Mouse (Mus musculus) intestine, postnatal 0 days (tissue): ENCODE data around the gene Pip4p1. TPM values are rescaled to one million over a fixed set of nuclear protein-coding genes. Genes with fewer than 3 reads are reported as not detected.

Source experiments
- ATAC-seq: fragments of 200-750 bp; cut with Nextera tagmentation; 2 replicates; pipeline ENCODE4 v1.8.0; 2017; ENCODE audit warnings: mild to moderate bottlenecking, moderate TSS enrichment, moderate library complexity
- H3K27ac ChIP-seq: fragments of 300-500 bp; sonication (generic); 2 replicates; pipeline ENCODE4 v1.5.1; 2014; ENCODE audit warnings: mild to moderate bottlenecking, low read depth, low read length, moderate library complexity
- H3K27me3 ChIP-seq: fragments of 300-500 bp; sonication (generic); replicated peaks from 2 replicates; pipeline ENCODE4 v1.6.1; 2014; ENCODE audit warnings: low read length, mixed read lengths; ENCODE audit not compliant: control insufficient read depth, insufficient read depth
- H3K36me3 ChIP-seq: fragments of 300-500 bp; sonication (generic); 2 replicates; pipeline ENCODE4 v1.6.1; 2014; ENCODE audit warnings: mild to moderate bottlenecking, moderate library complexity; ENCODE audit not compliant: control insufficient read depth, insufficient read depth
- H3K4me1 ChIP-seq: fragments of 300-500 bp; sonication (generic); replicated peaks from 2 replicates; pipeline ENCODE4 v1.6.1; 2014; ENCODE audit warnings: antibody characterized with exemption, low read length, mixed read lengths; ENCODE audit not compliant: control insufficient read depth, insufficient read depth
- H3K4me2 ChIP-seq: fragments of 300-500 bp; sonication (generic); replicated peaks from 2 replicates; pipeline ENCODE4 v1.6.1; 2014; ENCODE audit warnings: low read depth, mild to moderate bottlenecking, moderate library complexity
- H3K4me3 ChIP-seq: fragments of 300-500 bp; sonication (generic); 2 replicates; pipeline ENCODE4 v1.5.1; 2014; ENCODE audit warnings: low read depth, low read length
- H3K9ac ChIP-seq: fragments of 300-500 bp; sonication (generic); 2 replicates; pipeline ENCODE4 v1.6.1; 2014; ENCODE audit warnings: mild to moderate bottlenecking, low read depth, low read length
- H3K9me3 ChIP-seq: fragments of 300-500 bp; sonication (generic); 2 replicates; pipeline ENCODE4 v1.6.1; 2016; ENCODE audit warnings: mixed run types; ENCODE audit not compliant: control insufficient read depth
- CTCF ChIP-seq: sonication (generic); IDR thresholded peaks from 2 replicates; pipeline ENCODE4 v1.5.1; 2016; ENCODE audit warnings: low read depth, mild to moderate bottlenecking, control low read depth, antibody characterized with exemption, moderate library complexity
- WGBS: fragments of 180-500 bp; shearing (Covaris S2); extraction: QIAGEN DNeasy Blood & Tissue Kit; methylation state at CpG from one replicate; pipeline ENCODE4 v1.1.7; 2014; 5-methylcytosine and 5-hydroxymethylcytosine counted together
- polyA plus RNA-seq: library from polyadenylated mRNA; unstranded; fragments of >200 nt; fragmentation: Nextera tagmentation; extraction: Ambion mirVana; gene quantifications from 2 replicates; pipeline ENCODE4 v1.2.1, GENCODE M21; 2015

The Pip4p1 gene
- polyA plus RNA-seq, 1 experiment from 2014 or later: 51.2 TPM

GRCm38 (mm10) chr14:50938940-50939339 lies 8.3 kb upstream of the Pip4p1 start:
- Histone ChIP-seq H3K27me3 (no peaks in the 10 kb centered on the region), H3K27ac (no peak overlapping the region), H3K36me3 (no peaks in the 10 kb centered on the region), H3K4me1 (no peaks in the 10 kb centered on the region), H3K9me3 (no peaks in the 10 kb centered on the region), H3K4me3 (no peak overlapping the region), H3K9ac (no peak overlapping the region), H3K4me2 (no peak overlapping the region)
- TF ChIP-seq CTCF: no peak
- 22% methylated on average over 2 of the region's 2 CpGs for WGBS
- ATAC-seq: no peak

DNA sequence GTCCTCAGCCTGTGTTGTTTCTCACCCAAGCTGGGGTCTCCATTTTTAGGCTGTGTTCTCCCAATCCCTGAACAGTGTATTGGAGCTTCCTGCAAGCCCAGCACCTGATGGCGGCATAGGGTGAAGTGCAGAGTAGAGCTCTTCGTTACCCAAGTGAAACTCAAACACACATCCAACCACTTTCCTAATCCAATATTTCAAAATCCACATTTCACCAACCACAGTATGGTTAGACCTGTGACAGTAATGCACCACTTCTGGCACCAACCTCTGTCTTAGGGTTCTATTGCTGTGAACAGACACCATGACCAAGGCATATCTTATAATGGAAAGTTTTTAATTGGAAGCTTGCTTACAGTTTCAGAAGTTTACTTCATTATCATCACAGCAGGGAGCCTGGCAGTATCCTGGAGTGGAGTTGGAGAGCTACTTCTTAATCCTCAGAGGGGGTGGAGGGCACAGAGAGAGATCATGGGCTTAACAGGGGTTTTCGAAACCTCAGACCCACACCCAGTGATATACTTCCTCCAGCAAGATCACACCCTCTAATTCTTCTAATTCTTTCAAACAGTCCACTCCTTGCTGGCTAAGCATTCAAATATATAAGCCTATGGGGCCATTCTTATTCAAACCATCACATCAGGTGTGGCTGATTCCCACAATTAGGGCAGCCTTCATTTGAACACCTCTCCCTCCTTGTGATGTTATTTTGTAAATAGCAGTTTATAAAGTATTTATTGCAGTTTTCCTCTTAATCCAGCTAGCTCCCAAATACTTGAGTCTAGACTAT lies 7.7 kb upstream of the Pip4p1 start:
- H3K4me2 ChIP-seq: no peak overlapping the region
- no peak for TF ChIP-seq CTCF
- no peaks in the 10 kb centered on the region for H3K36me3 ChIP-seq
- no peaks in the 10 kb centered on the region for H3K9me3 ChIP-seq
- no peak overlapping the region for H3K9ac ChIP-seq
- no peak for ATAC-seq
- no peak overlapping the region for H3K4me3 ChIP-seq
- no peaks in the 10 kb centered on the region for H3K4me1 ChIP-seq
- no peak overlapping the region for H3K27ac ChIP-seq
- 82% methylated on average over 3 of the region's 3 CpGs for WGBS
- H3K27me3 ChIP-seq: no peaks in the 10 kb centered on the region

- Histone ChIP-seq H3K27ac (no peak overlapping the region), H3K4me3 (no peak overlapping the region), H3K27me3 (no peaks in the 10 kb centered on the region), H3K36me3 (no peaks in the 10 kb centered on the region), H3K4me1 (0 out of 2 replicates have a peak, but pooled peaks cover 2% of the 10 kb centered on the region), H3K9ac (no peak overlapping the region), H3K9me3 (no peaks in the 10 kb centered on the region), H3K4me2 (no peak overlapping the region)
- no peak for ATAC-seq
- 53% methylated on average over 1 of the region's 1 CpGs for WGBS
- no peak for TF ChIP-seq CTCF
Measured at GRCm38 (mm10) chr14:50936649-50937048, 6.0 kb upstream of the Pip4p1 start.

DNA sequence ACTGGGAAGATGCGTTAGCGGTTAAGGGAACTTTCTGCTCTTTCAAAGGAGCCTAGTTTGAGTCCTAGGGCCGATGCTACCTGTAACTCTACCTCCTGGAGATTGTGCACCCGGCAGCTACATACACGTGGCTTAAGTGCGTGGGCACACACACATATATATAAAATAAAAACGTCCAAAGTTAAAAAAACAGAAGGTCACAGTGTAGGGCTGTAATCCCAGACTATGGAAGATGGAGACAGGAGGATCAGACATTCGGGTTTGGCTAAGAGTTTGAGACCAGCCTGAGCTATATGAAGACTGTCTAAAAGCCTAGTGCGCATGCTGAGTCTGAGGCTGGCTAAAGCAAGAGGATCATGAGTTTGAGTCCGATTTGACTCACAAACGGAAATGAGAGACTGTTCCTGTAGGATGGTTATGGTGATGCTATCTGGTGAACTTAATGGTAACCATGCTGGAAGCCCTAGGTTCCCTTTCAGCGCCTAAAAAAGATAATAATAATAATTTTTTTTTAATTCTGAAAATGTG lies 901 bp upstream of the Pip4p1 start:
- no peak for ATAC-seq
- Histone ChIP-seq H3K9ac (peak overlapping the region; percentile 32), H3K27me3 (no peaks in the 10 kb centered on the region), H3K4me2 (peak overlapping the region; percentile 85), H3K36me3 (peaks cover 25% of the 10 kb centered on the region), H3K27ac (peak overlapping the region; percentile 96), H3K9me3 (no peaks in the 10 kb centered on the region), H3K4me1 (0 out of 2 replicates have a peak, but pooled peaks cover 5% of the 10 kb centered on the region), H3K4me3 (peak overlapping the region; percentile 88)
- TF ChIP-seq CTCF: no peak
- WGBS: 12% methylated on average over 12 of the region's 12 CpGs

DNA sequence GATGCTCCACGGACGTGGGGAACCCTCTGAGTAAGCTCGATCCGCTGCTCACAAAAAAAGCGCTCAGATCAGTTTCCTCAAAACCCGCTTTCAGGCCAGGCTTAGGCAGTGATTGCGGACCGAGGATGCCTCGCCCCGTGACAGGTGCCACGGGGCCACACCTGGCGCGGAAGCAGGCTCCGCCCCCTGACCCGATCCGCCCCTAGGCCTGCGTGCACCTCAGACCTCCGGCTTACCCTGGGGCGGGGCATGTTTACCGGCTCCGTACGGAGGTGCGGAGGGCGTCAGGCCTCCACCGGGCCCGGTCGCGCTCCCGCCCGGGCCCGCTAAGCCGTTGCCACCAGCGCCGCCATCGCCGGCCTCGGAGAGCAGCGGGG lies 291 bp downstream of the Pip4p1 start:
- H3K27ac ChIP-seq: peak overlapping the region; percentile 96
- no peaks in the 10 kb centered on the region for H3K9me3 ChIP-seq
- peak overlapping the region; percentile 85 for H3K4me2 ChIP-seq
- H3K4me1 ChIP-seq: 0 out of 2 replicates have a peak, but pooled peaks cover 5% of the 10 kb centered on the region
- TF ChIP-seq CTCF: no peak
- H3K27me3 ChIP-seq: no peaks in the 10 kb centered on the region
- H3K36me3 ChIP-seq: peaks cover 30% of the 10 kb centered on the region
- WGBS: 1% methylated on average over 38 of the region's 38 CpGs
- H3K4me3 ChIP-seq: peak overlapping the region; percentile 88
- ATAC-seq: peak; percentile 87
- peak overlapping the region; percentile 90 for H3K9ac ChIP-seq

GRCm38 (mm10) chr14:50929951-50930350 lies 705 bp downstream of the Pip4p1 start:
- Histone ChIP-seq H3K27me3 (no peaks in the 10 kb centered on the region), H3K4me3 (peak overlapping the region; percentile 88), H3K36me3 (peaks cover 30% of the 10 kb centered on the region), H3K27ac (peak overlapping the region; percentile 96), H3K4me2 (peak overlapping the region; percentile 85), H3K9ac (peak overlapping the region; percentile 90), H3K4me1 (0 out of 2 replicates have a peak, but pooled peaks cover 5% of the 10 kb centered on the region), H3K9me3 (no peaks in the 10 kb centered on the region)
- WGBS: 9% methylated on average over 10 of the region's 10 CpGs
- ATAC-seq: no peak
- TF ChIP-seq CTCF: no peak
